Mouse (Mus musculus): Measurements from ENCODE around the gene Gcnt2.
A peak's percentile ranks its signal among the peaks of the same experiment; 100 is the strongest.
"Not testable (repeated sequence)": the region's sequence is repeated elsewhere in the genome, so short reads cannot be mapped to it uniquely, and the experiment has no call there.

Gcnt2 gene

DNA sequence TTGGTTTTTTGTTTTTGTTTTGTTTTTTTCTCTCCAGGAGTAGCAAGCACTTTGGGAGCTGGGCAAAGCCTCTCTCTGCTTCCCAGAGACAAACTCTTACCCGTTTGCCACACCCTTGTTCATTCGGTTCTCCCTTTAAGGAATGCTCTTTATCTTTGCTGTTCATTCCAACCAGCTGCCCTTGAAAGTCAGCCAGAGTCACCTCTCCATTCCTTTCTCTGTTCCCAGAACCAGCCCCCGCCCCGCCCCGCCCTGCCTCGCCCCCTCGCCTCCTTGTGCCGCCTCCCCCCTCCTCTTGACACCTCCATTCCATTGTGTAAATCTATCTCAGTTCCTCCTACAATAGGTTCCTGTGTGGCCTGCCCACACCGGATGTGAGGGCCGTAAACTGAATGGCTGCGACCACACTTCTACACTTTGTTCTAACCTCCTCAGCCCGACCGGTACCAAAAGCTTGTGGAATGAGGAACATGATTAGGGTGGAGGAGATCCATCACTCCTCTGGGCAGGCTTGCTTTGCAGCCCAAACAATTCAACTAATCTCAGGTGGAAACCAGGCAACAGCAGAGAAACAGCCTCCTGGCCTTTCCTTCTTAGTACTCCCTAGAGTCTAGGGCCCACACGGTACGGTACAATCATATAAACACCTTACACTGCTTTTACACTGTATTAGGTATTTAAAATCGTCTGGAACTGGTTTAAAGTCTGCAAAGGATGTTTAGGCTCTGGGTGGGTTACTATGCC is 9.5 kb downstream of the Gcnt2 start:
- DNase-seq (ENCODE audit: low read depth, low spot score), result no peak

DNA sequence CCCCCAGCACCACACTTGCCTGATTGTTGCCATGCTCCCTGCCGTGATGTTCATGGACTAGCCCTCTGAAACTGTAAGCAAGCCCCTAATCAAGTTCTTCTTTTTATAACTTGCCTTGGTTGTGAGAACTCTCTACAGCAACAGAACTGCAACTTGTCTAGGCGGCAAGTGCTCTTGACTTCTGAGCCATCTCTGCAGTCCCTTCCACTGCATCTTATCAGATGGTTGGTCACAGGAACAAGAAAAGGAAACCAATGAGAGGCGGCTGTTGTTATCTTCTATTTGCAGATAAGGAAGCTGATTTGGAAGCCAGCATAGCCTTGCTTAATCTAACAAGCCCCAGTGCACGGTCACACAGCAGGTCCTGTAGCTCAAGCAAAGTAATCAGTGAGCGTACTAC is 14.5 kb downstream of the Gcnt2 start:
- DNase-seq (ENCODE audit: low read depth, low spot score), result no peak

DNA sequence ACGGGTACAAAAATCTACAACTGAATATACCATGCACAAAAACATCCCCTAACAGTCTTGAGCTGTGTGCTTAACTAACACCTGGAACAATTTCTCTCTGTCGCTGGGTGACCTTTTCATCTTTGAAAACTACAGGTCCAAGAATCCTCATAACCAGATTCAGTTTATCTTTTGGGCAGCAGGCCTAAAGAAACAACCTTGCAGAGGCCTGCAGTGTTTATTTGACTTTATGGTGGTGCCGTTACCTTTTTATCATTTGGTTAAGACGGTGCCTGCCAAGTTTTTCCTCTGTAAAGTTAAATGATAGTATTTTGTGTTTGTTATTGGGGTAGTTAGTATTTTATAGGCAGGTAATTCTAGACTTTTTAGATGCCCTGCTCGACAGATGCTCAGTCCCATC is 15.9 kb downstream of the Gcnt2 start:
- DNase-seq (ENCODE audit: low read depth, low spot score), result no peak

DNA sequence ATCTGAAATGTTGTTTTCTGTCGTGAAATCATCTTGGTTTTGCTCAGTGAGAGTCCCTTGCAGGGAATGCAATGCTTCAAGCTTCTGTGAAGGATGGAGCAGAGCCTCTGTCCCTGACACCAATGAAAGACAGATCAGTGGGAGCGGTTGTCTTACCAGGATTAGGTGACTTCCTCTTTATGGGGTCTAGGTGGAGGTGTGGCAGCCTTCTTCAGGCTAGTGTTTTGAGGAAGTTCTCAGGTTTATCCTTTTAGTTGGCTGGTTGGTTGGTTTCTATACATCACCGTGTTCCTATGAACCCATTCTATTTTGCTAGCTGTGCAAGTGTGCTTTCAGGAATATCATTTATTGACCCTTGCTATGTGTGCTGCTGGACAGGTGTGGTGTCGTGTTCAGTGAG is 18.0 kb downstream of the Gcnt2 start:
- no peak for DNase-seq (ENCODE audit: low read depth, low spot score)

DNA sequence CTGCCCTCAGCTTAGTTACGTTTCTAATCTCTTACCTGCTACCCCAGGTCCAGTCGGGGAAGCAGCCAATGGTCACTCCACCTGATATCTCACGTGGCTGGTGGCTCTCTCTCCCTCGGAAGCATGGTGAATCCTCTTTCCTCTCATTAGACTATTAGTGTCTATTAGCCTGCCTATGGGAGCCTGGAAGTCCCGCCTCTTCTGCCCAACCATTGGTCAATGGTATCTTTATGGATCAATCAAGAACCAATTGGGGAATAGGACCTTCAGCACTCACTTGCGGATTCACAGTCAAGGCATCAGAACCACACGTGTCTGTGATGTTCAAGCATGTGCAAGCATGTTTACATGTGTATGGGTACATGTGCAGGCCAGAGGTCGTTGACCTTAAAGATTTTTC is 21.0 kb downstream of the Gcnt2 start:
- DNase-seq (ENCODE audit: low read depth, low spot score), result no peak

DNA sequence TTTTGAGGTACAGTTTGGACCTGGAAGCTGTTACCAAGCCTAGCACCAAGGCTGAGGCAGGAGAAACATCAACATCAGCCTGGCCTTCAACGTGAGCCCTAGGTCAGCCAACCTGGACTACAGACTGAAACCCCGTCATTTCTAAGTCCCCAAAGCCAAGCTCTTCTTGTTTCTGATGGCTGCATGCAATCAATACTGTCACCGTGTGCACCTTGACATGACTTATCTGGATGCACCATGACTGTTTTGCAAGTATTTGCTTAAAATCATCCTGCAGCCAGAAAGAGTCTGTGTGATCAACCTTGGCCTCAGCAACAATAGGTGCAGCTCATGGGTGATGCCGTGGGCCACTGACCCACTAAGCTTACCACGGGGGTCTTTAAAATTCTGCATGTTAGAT is 23.1 kb downstream of the Gcnt2 start:
- DNase-seq (ENCODE audit: low read depth, low spot score), result no peak

DNA sequence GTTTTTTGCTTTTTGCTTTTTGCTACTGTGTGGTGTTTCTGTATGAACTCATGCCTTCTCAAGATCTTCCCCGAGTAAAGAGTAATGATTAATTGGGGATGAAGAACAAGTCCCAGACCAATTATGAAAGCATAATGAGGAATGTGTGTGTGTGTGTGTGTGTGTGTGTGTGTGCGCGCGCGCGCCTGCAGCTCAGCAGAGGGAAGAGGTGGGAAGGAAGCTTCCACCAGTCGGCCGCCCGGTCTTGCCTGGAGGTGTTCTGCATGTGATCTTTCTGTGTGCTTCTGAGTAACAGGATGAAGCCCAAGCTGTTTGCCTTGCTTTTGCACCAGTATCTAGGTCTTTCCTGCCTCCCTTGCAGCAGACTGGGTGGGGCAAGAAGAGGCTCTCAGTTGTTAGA is 24.3 kb downstream of the Gcnt2 start:
- DNase-seq (ENCODE audit: low read depth, low spot score), result no peak

DNA sequence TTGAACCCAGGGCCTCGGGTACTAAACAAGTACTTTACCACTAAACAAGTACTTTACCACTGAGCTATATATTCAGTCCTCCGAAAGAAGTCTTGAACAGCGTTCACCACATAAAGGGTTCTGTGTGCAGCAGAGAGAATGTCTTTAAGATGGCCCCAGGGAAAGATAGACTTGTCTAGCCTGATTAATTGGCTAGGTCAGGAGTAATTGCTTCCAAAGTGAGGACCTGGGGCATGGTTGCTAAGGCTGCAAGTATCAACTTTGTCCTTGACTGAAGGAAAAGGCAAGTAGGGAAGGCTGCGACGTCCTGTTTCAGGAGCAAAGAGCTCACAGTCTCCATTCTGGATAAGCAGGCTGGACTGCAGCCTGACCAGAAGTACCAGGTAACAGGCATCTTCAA is 25.3 kb downstream of the Gcnt2 start:
- DNase-seq (ENCODE audit: low read depth, low spot score), result no peak

DNA sequence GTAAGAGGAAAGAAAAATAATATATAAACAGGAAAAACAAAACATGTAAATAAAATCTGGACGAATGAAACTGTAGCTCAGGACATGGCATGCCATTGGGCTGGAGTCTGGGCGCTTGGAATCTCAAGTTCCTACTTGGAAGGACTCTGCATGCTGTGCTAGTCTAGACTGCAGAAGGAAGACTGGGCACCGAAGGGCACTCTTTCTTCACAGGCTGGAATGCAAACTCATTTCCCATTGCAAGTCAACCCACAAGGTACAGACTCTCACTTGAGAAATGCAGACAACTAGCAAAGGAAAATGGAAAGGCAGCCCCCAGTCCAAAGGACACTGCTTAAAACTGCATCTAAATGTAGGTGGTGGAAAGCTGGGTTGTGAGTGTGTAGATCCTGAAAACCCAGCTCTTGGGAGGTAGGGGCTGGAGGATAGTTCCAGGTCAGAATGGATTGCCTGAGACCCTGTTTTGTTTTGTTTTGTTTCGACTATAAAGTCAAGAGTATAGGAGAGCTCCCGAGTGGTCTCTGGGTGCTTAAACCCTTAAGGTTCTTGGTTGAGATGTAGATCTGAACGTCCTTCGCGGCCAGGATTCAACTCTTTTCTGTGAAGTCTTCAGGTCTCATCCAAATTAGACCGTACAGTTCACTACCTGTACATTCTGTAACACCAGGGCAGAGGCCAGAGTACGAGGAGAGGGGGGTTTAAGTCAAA is 26.5 kb downstream of the Gcnt2 start:
- DNase-seq (ENCODE audit: low read depth, low spot score), result no peak

DNA sequence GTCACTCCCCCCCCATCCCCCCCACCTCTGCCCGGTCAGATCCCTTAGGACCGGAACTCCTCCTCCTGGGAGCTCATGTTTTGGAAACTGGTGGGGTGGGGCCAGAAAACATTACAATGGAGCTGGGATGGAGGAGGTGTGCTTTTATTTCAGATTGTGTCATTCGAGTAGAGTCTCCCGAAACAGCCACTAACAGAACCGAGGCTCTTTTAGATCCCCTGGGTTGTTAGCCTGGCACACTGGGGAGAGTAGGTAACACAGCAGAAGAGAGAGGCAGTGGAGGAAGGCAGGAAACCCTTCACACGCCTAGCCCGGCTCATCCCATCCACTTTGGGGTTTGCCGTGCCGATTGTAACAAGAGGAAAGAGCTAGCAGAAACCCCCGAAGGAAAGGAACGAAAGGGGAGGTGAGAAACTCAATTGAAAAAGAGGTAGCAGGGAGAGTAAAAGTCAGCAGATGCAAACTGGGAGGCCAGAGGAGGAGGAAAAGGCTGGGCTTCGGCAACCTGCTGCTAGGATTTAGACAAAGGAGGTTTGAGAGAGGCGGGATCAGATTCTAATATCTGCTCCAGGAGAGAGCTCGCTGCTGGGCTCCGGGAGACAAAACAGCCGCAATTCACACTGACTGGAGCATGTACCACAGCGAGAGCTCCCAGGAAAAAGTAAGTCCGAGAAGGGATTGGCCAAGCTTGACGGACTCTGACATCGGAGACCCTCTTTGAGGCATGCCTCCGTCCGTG is 27.3 kb downstream of the Gcnt2 start:
- DNase-seq (ENCODE audit: low read depth, low spot score), result no peak

DNA sequence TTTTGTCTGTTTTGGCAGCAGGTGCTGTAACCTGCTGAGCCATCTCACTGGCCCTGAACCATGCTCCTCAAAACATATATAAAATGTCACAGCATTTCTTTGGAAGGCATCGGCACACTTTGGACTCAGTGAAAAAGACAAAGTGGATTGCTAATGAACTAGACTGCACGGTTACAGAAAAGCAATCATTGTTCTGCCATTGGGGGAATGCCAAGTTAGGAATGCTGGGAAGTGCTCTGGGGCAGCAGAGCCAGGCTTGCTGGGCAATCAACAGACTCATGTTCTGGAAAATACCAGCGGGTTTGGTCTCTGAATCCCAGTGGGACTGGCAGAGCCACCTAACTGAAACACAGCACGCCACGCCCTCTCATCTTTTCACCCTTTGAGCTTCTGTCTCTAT is 31.0 kb downstream of the Gcnt2 start:
- peak; percentile 36 for DNase-seq (ENCODE audit: low read depth, low spot score)

DNA sequence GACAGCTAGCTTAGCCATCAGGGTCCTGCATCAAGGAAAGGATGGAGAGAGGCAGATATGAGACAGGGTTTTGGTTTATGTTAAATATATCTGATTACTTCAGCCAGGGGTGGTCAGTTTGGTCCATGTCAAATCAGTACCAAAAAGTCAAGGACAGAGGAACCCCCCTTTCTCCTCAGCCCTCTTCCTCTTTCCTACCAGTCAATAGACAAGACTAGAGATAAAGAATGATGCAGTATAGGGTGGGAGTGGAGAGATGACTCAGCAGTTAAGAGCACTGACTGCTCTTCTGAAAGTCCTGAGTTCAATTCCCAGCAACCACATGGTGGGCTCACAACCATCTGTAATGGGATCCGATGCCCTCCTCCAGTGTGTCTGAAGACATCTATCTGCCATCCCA is 31.8 kb downstream of the Gcnt2 start:
- not testable (repeated sequence) for DNase-seq (ENCODE audit: low read depth, low spot score)

DNA sequence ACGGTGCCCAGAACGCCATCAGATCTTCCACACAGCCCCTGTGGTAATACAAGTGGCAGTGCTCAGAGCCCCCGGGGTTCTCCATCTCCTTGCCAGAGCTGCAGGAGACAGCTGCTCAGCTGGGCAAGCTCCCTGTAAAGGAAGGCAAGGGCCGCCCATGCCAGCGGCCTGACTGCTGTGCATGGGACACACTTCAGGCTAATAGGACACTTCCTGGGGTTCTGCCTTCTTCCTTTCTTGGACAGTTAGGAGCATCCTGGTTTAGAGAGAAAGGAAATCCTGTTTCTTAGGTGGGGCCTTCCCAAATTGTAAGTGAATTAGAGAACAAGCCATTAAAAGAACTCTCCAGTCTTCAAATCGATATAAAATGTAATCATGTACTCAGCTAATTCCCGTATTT is 32.5 kb downstream of the Gcnt2 start:
- no peak for DNase-seq (ENCODE audit: low read depth, low spot score)

DNA sequence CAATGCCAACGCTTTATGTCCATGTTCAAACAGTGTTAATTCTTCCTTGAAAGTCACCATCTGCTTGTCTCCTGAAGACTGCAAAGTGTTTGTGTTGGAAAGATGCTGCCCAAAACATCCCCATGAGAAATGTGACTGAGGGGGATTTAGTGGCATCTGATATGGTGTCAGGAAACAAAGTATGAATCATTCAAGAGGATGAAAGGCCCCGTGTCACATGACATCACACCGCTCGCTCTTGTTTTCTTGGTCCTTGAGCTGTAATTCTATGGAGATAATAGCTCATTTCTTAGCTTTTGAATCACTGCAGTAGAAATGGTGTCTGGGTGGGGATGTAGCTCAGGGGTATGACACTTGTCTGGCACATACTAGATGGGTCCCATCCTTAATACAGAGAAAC is 33.0 kb downstream of the Gcnt2 start:
- DNase-seq (ENCODE audit: low read depth, low spot score), result no peak

DNA sequence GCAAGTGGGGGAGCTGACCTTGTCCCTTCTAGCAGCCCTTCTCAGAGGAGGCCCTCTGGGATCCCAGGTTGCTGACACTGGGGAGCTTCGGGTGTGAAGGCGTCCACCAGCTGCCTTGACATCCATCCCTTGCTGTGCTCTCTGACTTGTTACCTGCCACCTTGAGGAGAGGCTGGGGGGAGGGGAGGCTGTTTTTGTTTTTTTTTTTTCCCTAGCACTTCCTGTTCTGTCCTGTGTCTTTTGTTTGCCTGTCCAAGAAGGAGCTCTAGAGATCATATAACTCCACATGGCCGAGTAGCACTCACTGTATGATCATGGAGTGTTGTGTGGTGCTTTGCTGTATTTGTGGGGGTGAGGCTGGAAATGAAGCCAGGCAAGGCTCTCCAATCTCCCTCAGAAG is 34.0 kb downstream of the Gcnt2 start:
- no peak for DNase-seq (ENCODE audit: low read depth, low spot score)

DNA sequence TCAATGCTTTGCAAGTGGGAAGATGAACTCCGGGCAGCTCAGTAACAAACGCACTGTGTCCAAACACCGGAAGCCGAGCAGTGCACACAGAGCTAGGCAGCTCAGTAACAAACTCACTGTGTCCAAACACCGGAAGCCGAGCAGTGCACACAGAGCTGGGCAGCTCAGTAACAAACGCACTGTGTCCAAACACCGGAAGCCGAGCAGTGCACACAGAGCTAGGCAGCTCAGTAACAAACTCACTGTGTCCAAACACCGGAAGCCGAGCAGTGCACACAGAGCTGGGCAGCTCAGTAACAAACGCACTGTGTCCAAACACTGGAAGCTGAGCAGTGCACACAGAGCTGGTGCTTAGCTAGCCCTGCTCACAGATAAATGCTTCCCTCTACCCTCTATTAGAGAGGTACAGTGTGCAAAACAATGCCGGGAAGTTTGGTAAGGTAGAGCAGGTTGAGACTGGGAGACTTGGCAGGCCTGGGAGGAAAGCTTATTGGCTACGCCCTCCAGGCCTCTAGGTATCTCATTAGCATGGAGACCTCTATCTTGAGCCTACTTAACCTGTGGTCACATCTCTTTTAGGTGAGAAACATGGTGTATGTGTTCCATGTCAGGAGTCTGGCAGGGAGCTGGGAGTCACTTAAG is 38.6 kb downstream of the Gcnt2 start:
- not testable (repeated sequence) for DNase-seq (ENCODE audit: low read depth, low spot score)

DNA sequence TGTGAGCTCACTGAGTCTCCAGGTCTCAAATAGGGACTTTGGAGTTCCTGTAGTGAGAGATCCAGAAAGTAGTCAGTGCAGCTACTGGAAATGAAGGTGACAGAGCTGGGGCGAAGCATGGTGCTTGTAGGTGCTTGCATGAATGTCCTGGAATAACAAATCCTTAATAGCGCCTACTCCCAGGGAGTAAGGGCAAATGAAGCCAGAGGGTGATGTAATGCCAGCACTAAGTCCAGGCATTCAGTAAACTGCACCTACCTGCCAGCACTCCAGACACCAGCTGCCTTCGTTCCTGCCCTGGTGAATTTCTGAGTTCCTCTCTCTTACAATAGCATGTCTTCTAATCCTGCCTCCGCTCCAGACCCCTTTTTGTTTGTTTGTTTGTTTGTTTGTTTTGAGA is 39.1 kb downstream of the Gcnt2 start:
- DNase-seq (ENCODE audit: low read depth, low spot score), result no peak

DNA sequence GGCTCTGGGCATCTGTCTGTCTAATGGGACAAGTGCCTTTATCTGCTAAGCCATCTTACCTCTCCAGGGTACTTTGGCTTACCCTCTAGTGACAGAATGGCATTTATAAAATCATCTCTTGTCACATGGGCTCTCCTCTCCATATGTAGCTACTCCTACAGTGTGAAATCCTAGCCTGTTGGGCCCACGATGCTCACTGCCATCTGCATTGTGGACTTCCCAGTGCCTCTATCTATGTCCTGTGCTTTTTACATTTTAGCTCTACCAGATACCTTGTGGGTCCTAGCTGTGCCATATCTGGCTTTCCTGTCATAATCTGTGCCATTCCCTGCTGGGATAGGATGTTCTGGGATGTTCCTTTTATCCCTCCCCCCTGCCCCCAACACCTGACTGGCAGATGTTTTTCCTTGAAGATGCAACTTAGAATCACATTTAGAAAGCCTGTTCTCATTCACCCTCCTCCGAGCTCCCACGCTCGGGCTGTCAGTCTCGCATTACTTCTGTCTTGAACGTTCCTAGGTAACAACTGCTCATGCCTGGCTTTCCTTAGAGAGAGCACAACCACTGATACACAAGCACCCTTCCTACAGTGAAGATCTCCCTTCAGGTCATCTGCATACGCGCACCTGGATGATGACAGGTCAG is 39.9 kb downstream of the Gcnt2 start:
- DNase-seq (ENCODE audit: low read depth, low spot score), result no peak

DNA sequence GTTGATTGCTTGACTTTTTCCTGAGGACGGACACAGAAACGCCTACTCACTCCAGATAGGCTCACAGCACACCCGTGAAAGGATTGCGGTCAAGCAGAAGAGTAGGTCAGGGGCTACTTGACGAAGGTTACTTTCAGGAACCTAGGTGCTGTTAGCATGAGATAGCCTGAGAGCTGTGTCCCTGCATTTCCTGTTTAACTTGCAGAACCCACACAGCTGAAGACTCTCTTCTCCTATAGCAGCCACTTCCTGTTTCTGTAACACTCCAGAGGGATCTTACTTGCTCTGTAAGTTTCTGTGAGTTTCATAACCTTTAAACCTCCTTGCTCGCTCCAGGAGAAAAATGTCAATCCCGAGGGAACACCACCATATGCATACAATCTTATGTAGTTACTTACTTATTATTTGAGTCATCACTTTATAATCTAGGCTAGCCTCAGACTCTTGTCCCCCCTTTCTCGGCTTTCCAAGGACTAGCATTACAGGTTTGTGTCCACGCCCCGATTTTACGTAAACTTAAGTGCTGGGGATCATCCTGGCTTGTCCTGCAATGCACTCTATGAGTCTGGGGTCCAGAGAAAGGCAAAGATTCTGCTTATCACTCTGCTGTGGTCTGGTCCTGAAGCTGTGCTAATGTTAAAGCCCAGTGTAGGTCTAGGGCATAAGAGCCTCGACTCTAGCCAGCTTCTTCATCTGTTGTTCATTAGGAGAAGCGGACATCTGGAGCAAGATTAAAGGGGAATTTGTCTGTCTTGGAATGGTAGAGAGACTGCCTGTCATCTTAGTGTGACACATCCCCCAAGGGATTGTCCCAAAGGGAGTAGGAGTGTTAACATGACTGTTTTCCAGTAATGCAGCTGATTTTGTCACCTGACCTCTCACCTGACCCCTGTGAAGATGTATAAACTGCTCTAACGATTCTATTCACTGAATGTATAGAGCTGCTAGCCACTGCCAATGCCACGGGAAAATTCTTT is 40.7 kb downstream of the Gcnt2 start:
- no peak for DNase-seq (ENCODE audit: low read depth, low spot score)

DNA sequence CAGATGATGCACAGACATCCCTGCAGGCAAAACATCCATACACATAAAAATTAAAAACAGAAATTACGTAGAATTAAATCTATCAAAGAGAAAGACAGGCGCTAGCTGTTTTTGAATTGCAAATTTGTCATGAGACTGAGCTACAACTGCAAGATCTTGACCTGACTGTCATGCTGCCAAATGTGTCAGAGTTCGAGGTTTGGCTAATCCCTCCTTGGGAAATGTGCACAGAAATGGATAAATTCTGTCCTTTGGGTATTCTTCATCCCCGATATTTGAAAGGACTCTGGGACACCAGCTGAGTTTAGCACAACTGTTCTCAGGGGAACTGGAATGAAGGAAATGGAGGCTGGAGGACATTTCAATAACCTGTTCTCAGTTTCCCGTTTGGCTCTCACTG is 41.7 kb downstream of the Gcnt2 start:
- no peak for DNase-seq (ENCODE audit: low read depth, low spot score)

Data from brain, embryonic 18.5 days (tissue).